Mouse (Mus musculus) testis, adult 2 months (tissue): ENCODE measurements around the gene Srgap1. TPM values are rescaled to one million over a fixed set of nuclear protein-coding genes. Genes with fewer than 3 reads are reported as not detected.

Source experiments
- H3K27ac ChIP-seq: fragments of 200-500 bp; 2 replicates; pipeline ENCODE4 v1.5.1; 2012; ENCODE audit warnings: low read depth, low read length; ENCODE audit not compliant: control insufficient read depth, insufficient read depth
- H3K27me3 ChIP-seq: fragments of 200-500 bp; 2 replicates; pipeline ENCODE4 v1.6.1; 2012; ENCODE audit warnings: mild to moderate bottlenecking, low read length, moderate library complexity; ENCODE audit not compliant: control insufficient read depth, insufficient read depth
- H3K36me3 ChIP-seq: fragments of 200-500 bp; 2 replicates; pipeline ENCODE4 v1.6.1; 2012; ENCODE audit warnings: mild to moderate bottlenecking, low read length; ENCODE audit not compliant: control insufficient read depth, insufficient read depth
- H3K4me1 ChIP-seq: fragments of 200-500 bp; 2 replicates; pipeline ENCODE4 v1.6.1; 2012; ENCODE audit warnings: low read length; ENCODE audit not compliant: control insufficient read depth, insufficient read depth
- H3K4me3 ChIP-seq: fragments of 200-500 bp; 2 replicates; pipeline ENCODE4 v1.5.1; 2012; ENCODE audit warnings: low read depth, mild to moderate bottlenecking, low read length, moderate library complexity, mixed read lengths; ENCODE audit not compliant: control insufficient read depth
- CTCF ChIP-seq: fragments of 200-500 bp; IDR thresholded peaks from 2 replicates; pipeline ENCODE4 v1.5.1; 2012; ENCODE audit warnings: low read depth, mild to moderate bottlenecking, inconsistent platforms, low read length, moderate library complexity; ENCODE audit not compliant: control insufficient read depth, insufficient read depth, insufficient replicate concordance
- POLR2A ChIP-seq: fragments of 200-500 bp; IDR thresholded peaks from 2 replicates; pipeline ENCODE4 v1.6.1; 2012; ENCODE audit warnings: low read depth, mild to moderate bottlenecking, inconsistent platforms, low read length, moderate library complexity; ENCODE audit not compliant: control insufficient read depth
- polyA plus RNA-seq: library from polyadenylated mRNA; depleted of rRNA; stranded (reverse); fragments of >200 nt; gene quantifications from 2 replicates; pipeline ENCODE4 v1.2.3, GENCODE M21; 2012

The Srgap1 gene
- polyA plus RNA-seq, 1 experiment: 31.9 TPM

DNA sequence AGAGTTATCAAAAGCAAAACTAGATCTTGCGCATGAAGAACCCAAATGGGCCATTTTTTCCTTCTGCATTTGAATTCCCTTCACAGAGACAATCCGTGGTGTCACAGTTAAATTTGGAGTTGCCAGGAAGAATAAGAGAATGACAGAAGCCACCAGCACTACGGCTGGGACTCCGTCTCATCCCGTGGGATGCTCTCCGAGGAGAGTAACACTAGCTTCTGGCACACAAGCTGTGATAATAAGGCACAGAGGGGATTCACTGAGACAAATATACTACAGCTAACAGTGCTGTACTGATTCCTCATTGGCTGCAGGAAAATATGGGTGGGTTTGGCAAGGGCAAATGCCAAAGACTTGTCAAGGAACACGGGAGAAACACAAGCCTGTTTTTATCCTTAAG lies 201.4 kb downstream of the Srgap1 start:
- no peaks in the 10 kb centered on the region for H3K27me3 ChIP-seq
- H3K4me1 ChIP-seq: no peaks in the 10 kb centered on the region
- no peak overlapping the region for H3K27ac ChIP-seq
- H3K36me3 ChIP-seq: no peaks in the 10 kb centered on the region
- TF ChIP-seq POLR2A (no peak), CTCF (no peak)
- H3K4me3 ChIP-seq: no peak overlapping the region

- H3K27ac ChIP-seq: no peak overlapping the region
- no peak for TF ChIP-seq POLR2A
- TF ChIP-seq CTCF: no peak
- H3K27me3 ChIP-seq: no peaks in the 10 kb centered on the region
- H3K4me3 ChIP-seq: no peak overlapping the region
- no peaks in the 10 kb centered on the region for H3K36me3 ChIP-seq
- H3K4me1 ChIP-seq: peaks cover 3% of the 10 kb centered on the region
Measured at GRCm38 (mm10) chr10:121837166-121837898, 209.8 kb downstream of the Srgap1 start.

- TF ChIP-seq CTCF: no peak
- no peak for TF ChIP-seq POLR2A
- H3K4me3 ChIP-seq: peak overlapping the region; percentile 17; the same call in 1 of the 2 replicates
- H3K4me1 ChIP-seq: peaks cover 3% of the 10 kb centered on the region
- H3K27me3 ChIP-seq: no peaks in the 10 kb centered on the region
- H3K36me3 ChIP-seq: no peaks in the 10 kb centered on the region
- H3K27ac ChIP-seq: no peak overlapping the region
Measured at GRCm38 (mm10) chr10:121836507-121837165, 210.5 kb downstream of the Srgap1 start.

- TF ChIP-seq CTCF (no peak), POLR2A (no peak)
- Histone ChIP-seq H3K4me3 (no peak overlapping the region), H3K27ac (no peak overlapping the region), H3K36me3 (no peaks in the 10 kb centered on the region), H3K27me3 (no peaks in the 10 kb centered on the region), H3K4me1 (peaks cover 13% of the 10 kb centered on the region)
Measured at GRCm38 (mm10) chr10:121833443-121833842, 213.7 kb downstream of the Srgap1 start.

- no peaks in the 10 kb centered on the region for H3K36me3 ChIP-seq
- H3K27ac ChIP-seq: peak overlapping the region; percentile 49; the same call in 1 of the 2 replicates
- no peaks in the 10 kb centered on the region for H3K27me3 ChIP-seq
- H3K4me1 ChIP-seq: peaks cover 13% of the 10 kb centered on the region
- TF ChIP-seq CTCF (no peak), POLR2A (no peak)
- H3K4me3 ChIP-seq: peak overlapping the region; percentile 42
Measured at GRCm38 (mm10) chr10:121830335-121831307, 216.5 kb downstream of the Srgap1 start.

DNA sequence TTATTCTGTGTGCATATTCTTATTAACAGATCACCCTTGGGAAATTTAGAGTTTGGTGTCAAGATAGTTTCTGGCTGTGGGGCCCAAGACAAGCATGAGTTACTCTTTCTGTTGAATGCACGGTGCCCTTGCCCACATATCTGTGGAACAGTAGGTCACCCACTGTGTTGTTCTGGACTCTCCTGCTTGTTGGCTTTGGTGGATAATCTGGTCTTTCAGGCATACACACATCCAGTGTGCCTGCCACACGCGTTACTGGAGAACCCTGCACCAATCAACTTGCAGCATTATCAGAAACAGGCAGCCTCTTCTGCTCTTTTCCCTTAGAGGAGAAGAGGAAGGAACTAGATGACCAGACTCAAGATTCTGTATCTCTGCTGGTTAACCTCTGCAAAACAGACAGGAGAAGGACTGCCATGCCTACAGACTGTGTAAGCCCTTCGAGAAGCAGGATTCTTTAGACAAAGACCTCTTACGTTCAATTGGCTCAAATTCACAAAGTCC lies 217.3 kb downstream of the Srgap1 start:
- Histone ChIP-seq H3K4me3 (no peak overlapping the region), H3K36me3 (no peaks in the 10 kb centered on the region), H3K27me3 (no peaks in the 10 kb centered on the region), H3K27ac (no peak overlapping the region), H3K4me1 (peaks cover 13% of the 10 kb centered on the region)
- TF ChIP-seq CTCF: no peak

DNA sequence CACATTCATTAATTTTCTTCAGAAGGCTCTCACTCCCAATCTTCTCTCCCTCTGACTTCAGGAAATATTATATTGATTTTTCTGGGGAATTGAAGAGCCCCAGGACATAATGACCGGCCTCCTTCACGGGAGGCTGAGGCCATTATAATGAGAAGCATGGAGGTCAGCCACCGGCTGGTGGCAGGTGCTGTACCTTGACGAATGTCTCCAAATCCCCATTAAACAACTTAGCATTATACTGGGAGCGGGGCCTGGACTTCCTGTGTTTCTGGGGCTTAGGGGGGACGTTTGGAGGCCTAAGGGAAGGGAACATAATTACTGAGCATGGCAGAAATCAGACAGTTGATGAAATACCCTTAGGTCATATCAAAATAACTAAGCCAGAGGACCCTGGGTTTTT lies 218.1 kb downstream of the Srgap1 start:
- TF ChIP-seq POLR2A (no peak), CTCF (no peak)

More for the DNA sequence above, 218.1 kb downstream of the Srgap1 start:
- no peaks in the 10 kb centered on the region for H3K36me3 ChIP-seq
- no peak overlapping the region for H3K4me3 ChIP-seq
- H3K27me3 ChIP-seq: no peaks in the 10 kb centered on the region
- H3K4me1 ChIP-seq: peaks cover 13% of the 10 kb centered on the region
- no peak overlapping the region for H3K27ac ChIP-seq
